Comparison of ENCODE assay signal across 10 mouse cellular contexts in the genomic region with DNA sequence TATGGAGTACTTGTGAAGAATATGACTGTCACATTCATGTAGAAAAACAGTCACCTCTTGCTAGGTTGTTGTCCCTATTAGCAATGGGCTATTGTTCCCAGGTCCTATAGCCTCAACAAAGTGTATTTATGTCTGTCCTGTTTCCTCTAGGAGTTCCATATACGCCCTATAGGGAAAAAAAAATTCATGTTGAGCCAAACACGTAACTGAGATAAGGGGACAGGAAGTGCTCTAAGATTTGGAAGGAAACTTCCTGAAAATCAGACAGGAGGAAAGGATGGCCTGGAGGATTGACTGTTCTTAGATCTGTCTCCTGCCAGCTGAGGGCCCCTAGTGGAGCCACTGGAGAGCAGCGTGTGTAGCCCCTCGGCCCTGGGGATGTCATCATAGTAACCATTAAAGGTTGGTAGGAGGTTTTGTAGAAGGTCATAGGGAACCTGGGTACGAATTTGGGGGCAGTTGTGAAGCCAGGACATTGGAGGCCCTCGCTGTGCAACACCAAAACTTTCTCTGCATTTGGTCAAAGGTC. TPM values are rescaled to one million over a fixed set of nuclear protein-coding genes. Genes with fewer than 3 reads are reported as not detected.
A peak's percentile ranks its signal among the peaks of the same experiment; 100 is the strongest.
DNase-seq lines count a peak whose midpoint lies in the region; ATAC-seq and TF ChIP-seq lines count a peak whose summit lies in the region.
"Had no signal": no experiment of that assay in that cellular context is flagged by ENCODE, and none has a peak within 500 bp of the region (broad histone marks: within the 10 kb centered on the region; RNA-seq: fewer than 3 reads in every experiment).

No protein-coding gene starts in this region.

- TF ChIP-seq EP300 in heart, postnatal 0 days (IDR thresholded peaks at IDR 0.05; ENCODE audit: low read depth): no peak
- no peak for TF ChIP-seq EP300 in MEL (IDR thresholded peaks at IDR 0.05; ENCODE audit: low read depth in 1 of 2, low read length in 2 of 2)

- DNase-seq in heart, postnatal 0 days (ENCODE audit: low spot score): peak; percentile 8
- DNase-seq in heart, adult 9 months (ENCODE audit: low spot score in 2 of 2): no peak
- no peak for DNase-seq in left cerebral cortex, adult 2 months (ENCODE audit: extremely low spot score in 1 of 2, low spot score in 2 of 2)
- DNase-seq in left cerebral cortex, adult 8-10 months (ENCODE audit: low spot score in 2 of 2): no peak
- DNase-seq in MEL (ENCODE audit: low read depth, low spot score): no peak
- peak; percentile 36 for DNase-seq in lung, postnatal 10 days
- DNase-seq in embryo, embryonic 9.5 days (ENCODE audit: extremely low spot score): no peak
- DNase-seq: cerebellum, adult 2 months; spleen, adult 18-20 months had no signal

- H3K9me3 ChIP-seq in heart, postnatal 0 days (replicated peaks; ENCODE audit: control insufficient read depth, low read length): no peaks in the 10 kb centered on the region
- no peaks in the 10 kb centered on the region for H3K9me3 ChIP-seq in MEL (replicated peaks; ENCODE audit: insufficient read depth, low read length)

- 41% methylated on average over 6 of the region's 6 CpGs for WGBS in heart, postnatal 0 days

- TF ChIP-seq CTCF in heart, postnatal 0 days (IDR thresholded peaks at IDR 0.05; ENCODE audit: low read depth): peak; percentile 41
- peak; percentile 30 for TF ChIP-seq CTCF in left cerebral cortex, adult 2 months (IDR thresholded peaks at IDR 0.05)
- TF ChIP-seq CTCF in MEL (IDR thresholded peaks at IDR 0.05 in 2 of 3, conservative IDR thresholded peaks at IDR 0.05 in 1 of 3; ENCODE audit: control insufficient read depth in 1 of 3, insufficient read depth in 1 of 3, low read depth in 2 of 3, low read length in 3 of 3, poor library complexity in 1 of 3, severe bottlenecking in 1 of 3): peak in 2 of 3 experiments; percentile 14 to 20; a peak in 2 of 6 replicates

- H3K4me1 ChIP-seq in heart, postnatal 0 days (ENCODE audit: control insufficient read depth, insufficient read depth): peaks cover 11% of the 10 kb centered on the region; the same call in 1 of the 2 replicates
- no peaks in the 10 kb centered on the region for H3K4me1 ChIP-seq in MEL (ENCODE audit: control insufficient read depth in 1 of 2, insufficient read depth in 2 of 2, low read length in 2 of 2)

- intact Hi-C loops in left cerebral cortex, adult 2 months (cut with DNase I): no loop called here

- no peak; the same call in 1 of the 2 replicates for TF ChIP-seq RAD21 in MEL (IDR thresholded peaks at IDR 0.05; ENCODE audit: low read depth, low read length)

- no peaks in the 10 kb centered on the region for H3K27me3 ChIP-seq in heart, postnatal 0 days (ENCODE audit: control insufficient read depth, insufficient read depth, low read length)
- no peaks in the 10 kb centered on the region for H3K27me3 ChIP-seq in MEL (ENCODE audit: control insufficient read depth in 1 of 2, insufficient read depth in 2 of 2, low read length in 2 of 2)

- peak; percentile 28; the same call in 1 of the 2 replicates for ATAC-seq in heart, postnatal 0 days (ENCODE audit: insufficient read depth, low read depth)
- ATAC-seq: CD4-positive, CD25-positive, alpha-beta regulatory T cell, adult 4 months had no signal

- no peak for TF ChIP-seq POLR2A in MEL (IDR thresholded peaks at IDR 0.05; ENCODE audit: control insufficient read depth in 1 of 2, insufficient read depth in 1 of 2, low read depth in 1 of 2, low read length in 2 of 2, poor library complexity in 1 of 2)

- no peak overlapping the region for H3K4me2 ChIP-seq in heart, postnatal 0 days (ENCODE audit: low read depth, low read length)

- no peaks in the 10 kb centered on the region for H3K79me2 ChIP-seq in MEL (ENCODE audit: control insufficient read depth, insufficient read depth, low read length, poor library complexity)

- no peaks in the 10 kb centered on the region for H3K36me3 ChIP-seq in heart, postnatal 0 days (replicated peaks; ENCODE audit: control insufficient read depth, insufficient read depth, low read length)
- H3K36me3 ChIP-seq in MEL (ENCODE audit: control insufficient read depth in 1 of 2, insufficient read depth in 2 of 2, low read length in 2 of 2): no peaks in the 10 kb centered on the region

- no peak overlapping the region for H3K9ac ChIP-seq in heart, postnatal 0 days (replicated peaks; ENCODE audit: low read depth, low read length)
- H3K9ac ChIP-seq in MEL (ENCODE audit: control insufficient read depth, low read depth, low read length, poor library complexity, severe bottlenecking): no peak overlapping the region

- peak overlapping the region; percentile 40; the same call in 1 of the 2 replicates for H3K27ac ChIP-seq in heart, postnatal 0 days (ENCODE audit: low read depth)
- H3K27ac ChIP-seq in left cerebral cortex, adult 2 months: no peak overlapping the region
- H3K27ac ChIP-seq in MEL (ENCODE audit: control insufficient read depth, low read depth, low read length): no peak overlapping the region

- H3K4me3 ChIP-seq in heart, postnatal 0 days (ENCODE audit: low read depth, low read length): no peak overlapping the region
- no peak overlapping the region for H3K4me3 ChIP-seq in left cerebral cortex, adult 2 months
- H3K4me3 ChIP-seq in MEL (ENCODE audit: control insufficient read depth in 1 of 2, insufficient read depth in 1 of 2, low read depth in 2 of 2, low read length in 2 of 2): no peak overlapping the region

TF ChIP-seq in MEL, 35 proteins besides CTCF, POLR2A, EP300 and RAD21:
- TF ChIP-seq ZMIZ1 (IDR thresholded peaks at IDR 0.05; ENCODE audit: low read depth, low read length) (no peak), POLR2AphosphoS5 (IDR thresholded peaks at IDR 0.05; ENCODE audit: borderline replicate concordance, low read depth, low read length) (no peak), GABPA (IDR thresholded peaks at IDR 0.05; ENCODE audit: low read depth, low read length) (no peak), MAX (IDR thresholded peaks at IDR 0.05; ENCODE audit: low read length) (no peak), MXI1 (IDR thresholded peaks at IDR 0.05; ENCODE audit: low read depth, low read length) (no peak), ELF1 (IDR thresholded peaks at IDR 0.05; ENCODE audit: low read depth, low read length) (no peak), MEF2A (IDR thresholded peaks at IDR 0.05; ENCODE audit: extremely low read depth, insufficient replicate concordance, low read depth, low read length, poor library complexity, severe bottlenecking) (no peak), ZKSCAN1 (IDR thresholded peaks at IDR 0.05; ENCODE audit: low read depth, low read length) (no peak), TAL1 (IDR thresholded peaks at IDR 0.05; ENCODE audit: low read length) (no peak), KAT2A (conservative IDR thresholded peaks at IDR 0.05; ENCODE audit: low read depth, low read length) (no peak), E2F4 (IDR thresholded peaks at IDR 0.05; ENCODE audit: borderline replicate concordance, low read depth, low read length) (no peak), CHD1 (IDR thresholded peaks at IDR 0.05; ENCODE audit: low read depth, low read length) (no peak)

RNA-seq across cellular contexts. Expression of a gene that starts 20.5 kb away (rescaled TPM):
- total RNA-seq in heart, postnatal 0 days (2014; rRNA removed; ENCODE audit: low replicate concordance): 0.35 and 3.5 TPM in 2 replicates
- 3.1 and 4.7 TPM in 2 replicates for polyA plus RNA-seq in heart, postnatal 0 days (2015; fragmentation: Nextera tagmentation; extraction: Ambion mirVana)
- 1 to 10 TPM; 5.5 to 8.8 TPM for total RNA-seq in left cerebral cortex, adult 2 months (2021)
- 10 to 100 TPM in 1 of 4 experiments, 1 to 10 TPM in 3; 8.6 to 11.2 (median 9.2) TPM for total RNA-seq in left cerebral cortex, adult 8-10 months (2022)
- 2.5 and 3.0 TPM in 2 replicates for total RNA-seq in MEL (2012; rRNA removed)
- 1 to 10 TPM in 1 of 2 experiments, not detected in 1; 7.7 TPM for polyA plus RNA-seq in MEL (2012; ENCODE audit: insufficient read depth in 1 of 2, insufficient read length in 2 of 2, low read depth in 1 of 2, low replicate concordance in 2 of 2, missing spikeins in 1 of 2)

RNA-seq across cellular contexts. Expression of a gene that starts 42.0 kb away (rescaled TPM):
- total RNA-seq in heart, postnatal 0 days (2014; rRNA removed; ENCODE audit: low replicate concordance): 59.9 and 101 TPM in 2 replicates
- 151 and 165 TPM in 2 replicates for polyA plus RNA-seq in heart, postnatal 0 days (2015; fragmentation: Nextera tagmentation; extraction: Ambion mirVana)
- 10 to 100 TPM; 38.4 to 42.0 TPM for total RNA-seq in left cerebral cortex, adult 2 months (2021)
- 10 to 100 TPM; 36.6 to 43.1 (median 39.3) TPM for total RNA-seq in left cerebral cortex, adult 8-10 months (2022)
- total RNA-seq in MEL (2012; rRNA removed): 0.07 and 0.08 TPM in 2 replicates
- polyA plus RNA-seq in MEL (2012; ENCODE audit: insufficient read depth in 1 of 2, insufficient read length in 2 of 2, low read depth in 1 of 2, low replicate concordance in 2 of 2, missing spikeins in 1 of 2): not detected

RNA-seq across cellular contexts. Expression of a gene that starts 54.8 kb away (rescaled TPM):
- total RNA-seq in heart, postnatal 0 days (2014; rRNA removed; ENCODE audit: low replicate concordance): 116 and 247 TPM in 2 replicates
- polyA plus RNA-seq in heart, postnatal 0 days (2015; fragmentation: Nextera tagmentation; extraction: Ambion mirVana): 312 and 325 TPM in 2 replicates
- 100 to 1,000 TPM; 186 to 206 TPM for total RNA-seq in left cerebral cortex, adult 2 months (2021)
- 100 to 1,000 TPM; 141 to 181 (median 153) TPM for total RNA-seq in left cerebral cortex, adult 8-10 months (2022)
- 324 and 348 TPM in 2 replicates for total RNA-seq in MEL (2012; rRNA removed)
- polyA plus RNA-seq in MEL (2012; ENCODE audit: insufficient read depth in 1 of 2, insufficient read length in 2 of 2, low read depth in 1 of 2, low replicate concordance in 2 of 2, missing spikeins in 1 of 2): 100 to 1,000 TPM in 1 of 2 experiments, not detected in 1; 500 TPM

Comparison
In these comparisons a context has a peak if more than half of its experiments do, and no peak if none do; other contexts are left out.
1. DNase-seq: peak in heart, postnatal 0 days (single experiment) and lung, postnatal 10 days (single experiment); none in heart, adult 9 months (0 of 2), left cerebral cortex, adult 2 months (0 of 2), left cerebral cortex, adult 8-10 months (0 of 2), MEL (single experiment) and embryo, embryonic 9.5 days (single experiment).
2. RNA of a gene that starts 42.0 kb away (total RNA-seq): 59.9 to 101 TPM in heart, postnatal 0 days, 38.4 to 42.0 TPM in left cerebral cortex, adult 2 months and 36.6 to 43.1 TPM in left cerebral cortex, adult 8-10 months; 0.07 to 0.08 TPM in MEL; every median in the first group is over 10 times any median in the second.
3. Peak in every context shown above with its lines, with median percentiles within 50 percentile points of each other: CTCF ChIP-seq.